Mouse (Mus musculus): ENCODE data around the gene Pitpnc1.
A peak's percentile ranks its signal among the peaks of the same experiment; 100 is the strongest.

Pitpnc1 gene

GRCm38 (mm10) chr11:107276898-107277297 lies 193.6 kb downstream of the Pitpnc1 start:
- DNase-seq (ENCODE audit: low spot score) = no peak

- DNase-seq (ENCODE audit: low spot score) = no peak
Observed at GRCm38 (mm10) chr11:107276337-107276736, 194.2 kb downstream of the Pitpnc1 start.

DNA sequence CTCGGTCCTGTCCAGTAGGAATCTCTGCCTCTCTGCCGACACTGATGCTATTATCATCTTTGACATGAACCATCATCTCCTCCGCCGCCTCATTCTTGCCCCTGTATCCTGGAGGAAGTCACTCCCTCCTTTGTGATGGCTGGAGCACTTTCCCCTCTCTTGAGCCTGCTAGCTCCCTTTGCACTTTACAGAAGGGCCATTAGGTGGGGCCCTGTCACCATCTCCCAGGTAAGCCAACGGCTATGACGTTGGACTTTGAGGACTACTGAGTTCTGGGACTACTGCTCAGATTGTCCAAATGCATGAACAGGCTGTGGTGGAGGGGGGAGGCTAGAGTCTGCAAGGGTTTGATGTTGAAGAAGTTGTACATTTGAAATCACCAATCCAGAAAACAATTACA lies 194.6 kb downstream of the Pitpnc1 start:
- peak; percentile 12 for DNase-seq (ENCODE audit: low spot score)

DNA sequence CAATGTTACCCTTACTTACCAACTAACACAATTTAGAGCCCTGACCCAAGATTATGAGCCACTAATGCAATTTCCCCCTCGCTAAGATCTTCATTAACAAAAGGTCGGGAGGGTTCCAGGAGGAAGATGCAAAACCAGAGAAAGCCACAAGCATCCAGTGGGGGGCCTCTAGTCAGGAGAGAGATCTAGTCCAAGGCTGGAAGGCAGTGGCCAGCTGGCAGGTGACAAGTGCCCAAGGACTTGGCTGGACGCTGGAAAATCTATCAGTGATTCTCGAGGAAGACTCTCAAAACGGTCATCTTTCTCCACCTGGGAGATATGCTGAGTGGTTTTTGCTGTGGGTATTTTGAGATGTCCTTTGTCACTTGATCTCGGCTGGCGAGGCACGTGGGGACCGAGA lies 196.3 kb downstream of the Pitpnc1 start:
- no peak for DNase-seq (ENCODE audit: low spot score)

GRCm38 (mm10) chr11:107272351-107272975 lies 198.0 kb downstream of the Pitpnc1 start:
- no peak for DNase-seq (ENCODE audit: low spot score)

DNA sequence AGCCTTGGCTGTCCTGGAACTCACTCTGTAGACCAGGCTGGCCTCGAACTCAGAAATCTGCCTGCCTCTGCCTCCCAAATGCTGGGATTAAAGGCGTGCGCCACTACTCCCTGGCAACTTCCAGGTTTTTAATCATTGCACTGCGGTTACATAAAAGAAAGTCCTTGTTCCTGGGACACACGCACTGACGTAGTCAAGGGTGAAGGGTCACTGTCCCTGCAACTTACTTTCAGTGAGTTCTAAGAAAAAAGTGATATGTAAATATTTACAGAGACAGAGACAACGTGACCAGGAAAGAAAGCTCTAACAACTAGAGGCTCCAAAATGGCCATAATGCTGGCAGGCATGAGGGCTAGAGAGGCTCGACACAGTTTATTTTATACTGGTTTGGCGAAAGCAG lies 199.9 kb downstream of the Pitpnc1 start:
- no peak for DNase-seq (ENCODE audit: low spot score)

DNA sequence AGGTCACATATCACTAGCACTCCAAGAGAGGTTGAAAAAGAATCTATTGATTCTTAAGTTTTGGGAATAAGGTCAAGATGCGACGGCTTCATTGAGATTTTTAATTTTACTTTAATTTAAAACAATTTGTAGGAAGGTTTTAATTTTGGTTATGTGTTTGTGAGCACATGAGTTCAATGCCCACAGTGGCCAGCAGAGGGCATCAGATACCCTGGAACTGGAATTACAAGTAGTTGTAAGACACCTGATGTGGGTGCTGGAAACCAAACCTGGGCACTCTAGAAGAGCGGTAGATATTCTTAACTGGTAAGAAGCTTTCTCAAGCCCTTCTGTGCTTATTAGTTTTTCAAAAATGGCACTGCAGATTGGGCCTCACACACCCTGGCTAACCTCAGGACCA lies 203.0 kb downstream of the Pitpnc1 start:
- DNase-seq (ENCODE audit: low spot score) = peak; percentile 13

DNA sequence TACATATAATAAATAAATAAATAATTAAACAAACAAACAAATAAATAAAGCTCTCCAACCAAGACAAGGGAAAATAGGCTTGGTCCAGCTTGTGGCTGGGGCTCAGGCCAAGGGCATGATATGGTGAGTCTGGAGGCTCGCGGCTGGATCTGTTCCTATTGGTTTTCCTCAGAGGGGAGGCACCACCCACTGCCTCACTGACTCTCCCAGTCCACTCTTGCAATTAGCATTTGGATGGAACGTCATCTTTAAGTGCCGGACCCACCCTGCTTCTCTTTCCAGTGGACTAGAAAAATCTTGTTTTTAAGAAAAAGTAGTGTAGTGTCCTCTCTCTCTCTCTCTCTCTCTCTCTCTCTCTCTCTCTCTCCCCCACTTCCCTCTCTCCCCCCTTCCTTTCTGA lies 204.6 kb downstream of the Pitpnc1 start:
- no peak for DNase-seq (ENCODE audit: low spot score)

GRCm38 (mm10) chr11:107264889-107265615 lies 205.4 kb downstream of the Pitpnc1 start:
- no peak for DNase-seq (ENCODE audit: low spot score)

- DNase-seq (ENCODE audit: low spot score) = no peak
Observed at GRCm38 (mm10) chr11:107263838-107264237, 206.7 kb downstream of the Pitpnc1 start.

DNA sequence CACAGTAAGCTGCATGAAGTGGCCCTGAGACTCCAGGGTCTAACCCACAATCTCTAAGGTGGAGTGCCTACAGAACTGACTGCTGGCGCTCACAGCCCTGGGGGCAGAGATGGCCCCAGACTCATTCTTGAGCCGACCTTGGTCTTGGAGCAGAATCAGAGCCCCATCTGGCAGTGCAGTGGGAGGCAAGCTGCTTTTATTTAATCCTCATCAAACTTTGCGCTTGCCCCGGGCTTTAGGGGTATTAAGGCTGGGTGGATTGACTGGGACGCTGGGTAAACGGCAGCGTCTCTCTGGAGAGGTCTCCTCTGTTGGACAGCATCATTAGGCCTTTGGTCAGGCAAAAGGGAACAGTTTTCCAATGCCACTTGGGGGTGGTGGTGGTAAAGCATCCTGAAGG lies 211.1 kb downstream of the Pitpnc1 start:
- no peak for DNase-seq (ENCODE audit: low spot score)

- peak; percentile 37 for DNase-seq (ENCODE audit: low spot score)
Observed at GRCm38 (mm10) chr11:107255185-107255584, 215.3 kb downstream of the Pitpnc1 start.

DNA sequence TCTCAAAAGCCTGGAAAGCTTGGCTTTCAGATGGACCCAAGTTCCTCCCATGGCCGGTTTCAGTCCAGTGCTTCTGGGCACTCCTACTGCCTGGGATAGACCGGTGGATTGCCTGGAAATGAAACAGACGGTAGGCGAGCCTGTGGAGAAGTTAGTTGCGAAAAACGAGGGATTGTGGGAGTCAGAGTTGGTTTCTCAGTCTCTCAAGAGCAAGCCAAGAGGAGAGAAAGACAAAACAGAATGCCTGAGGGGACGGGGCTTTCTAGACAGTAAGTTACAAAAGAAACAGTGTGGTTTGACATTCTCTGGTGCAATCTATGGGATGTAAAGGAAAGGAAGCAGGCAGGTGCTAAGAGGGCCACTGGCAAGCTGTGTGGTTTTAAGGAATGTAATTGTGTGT lies 216.3 kb downstream of the Pitpnc1 start:
- no peak for DNase-seq (ENCODE audit: low spot score)

GRCm38 (mm10) chr11:107252026-107252425 lies 218.5 kb downstream of the Pitpnc1 start:
- no peak for DNase-seq (ENCODE audit: low spot score)

DNA sequence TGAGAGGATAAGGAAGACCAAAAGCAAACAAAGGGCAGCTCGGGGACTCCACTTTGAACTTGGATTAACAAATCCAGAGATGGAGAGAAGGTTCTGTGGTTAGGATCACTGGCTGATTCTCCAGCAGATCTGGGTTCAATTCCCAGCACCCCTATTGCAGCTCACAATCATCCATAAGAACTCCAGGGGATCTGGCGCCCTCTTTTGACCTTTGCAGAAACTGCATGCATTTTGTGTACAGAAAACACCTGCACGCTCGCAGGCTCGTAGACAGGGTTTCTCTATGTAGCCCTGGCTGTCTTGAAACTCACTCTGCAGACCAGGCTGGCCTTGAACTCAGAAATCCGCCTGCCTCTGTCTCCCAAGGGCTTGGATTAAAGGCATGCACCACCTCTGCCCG lies 219.0 kb downstream of the Pitpnc1 start:
- DNase-seq (ENCODE audit: low spot score) = peak; percentile 15

GRCm38 (mm10) chr11:107250882-107251281 lies 219.6 kb downstream of the Pitpnc1 start:
- no peak for DNase-seq (ENCODE audit: low spot score)

GRCm38 (mm10) chr11:107248753-107249152 lies 221.7 kb downstream of the Pitpnc1 start:
- no peak for DNase-seq (ENCODE audit: low spot score)

DNA sequence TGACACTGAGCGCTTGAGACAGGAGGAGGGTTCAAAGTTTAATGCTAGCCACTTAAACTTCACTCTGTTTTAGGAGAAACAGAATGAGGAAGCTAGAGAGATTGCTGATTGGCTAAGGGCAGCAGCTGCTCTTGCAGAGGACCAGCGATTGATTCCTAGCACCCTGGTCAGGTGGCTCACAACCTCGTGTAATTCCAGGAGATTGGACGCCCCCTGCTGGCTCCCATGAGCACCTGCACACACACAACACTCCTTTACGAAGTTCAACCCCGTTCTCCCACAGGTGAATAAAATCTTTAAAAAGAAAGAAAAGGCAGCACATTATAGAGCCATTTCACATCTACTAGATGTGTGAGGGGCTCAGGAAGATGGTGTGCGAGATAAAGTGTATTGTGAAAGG lies 224.8 kb downstream of the Pitpnc1 start:
- DNase-seq (ENCODE audit: low spot score) = no peak

DNA sequence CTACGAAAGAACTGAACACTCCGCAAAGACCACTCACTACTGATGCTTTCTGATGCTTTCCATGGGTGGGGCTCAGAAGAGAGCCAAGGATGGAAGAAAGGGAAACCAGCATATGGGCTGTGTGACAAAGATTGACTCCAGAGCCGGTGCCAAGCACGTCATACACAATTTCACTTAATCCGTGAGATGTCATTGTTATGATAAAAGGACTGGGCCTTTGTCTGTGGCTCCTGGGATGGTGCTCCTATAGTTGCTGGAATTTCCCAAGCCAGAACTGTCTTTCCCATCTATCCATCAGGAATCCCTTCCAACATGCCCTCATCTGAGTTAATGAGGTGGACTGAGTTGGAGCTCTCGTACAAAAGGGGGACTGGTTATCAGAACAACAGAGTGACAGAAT lies 227.4 kb downstream of the Pitpnc1 start:
- no peak for DNase-seq (ENCODE audit: low spot score)

- no peak for DNase-seq (ENCODE audit: low spot score)
Observed at GRCm38 (mm10) chr11:107241678-107242077, 228.8 kb downstream of the Pitpnc1 start.

DNA sequence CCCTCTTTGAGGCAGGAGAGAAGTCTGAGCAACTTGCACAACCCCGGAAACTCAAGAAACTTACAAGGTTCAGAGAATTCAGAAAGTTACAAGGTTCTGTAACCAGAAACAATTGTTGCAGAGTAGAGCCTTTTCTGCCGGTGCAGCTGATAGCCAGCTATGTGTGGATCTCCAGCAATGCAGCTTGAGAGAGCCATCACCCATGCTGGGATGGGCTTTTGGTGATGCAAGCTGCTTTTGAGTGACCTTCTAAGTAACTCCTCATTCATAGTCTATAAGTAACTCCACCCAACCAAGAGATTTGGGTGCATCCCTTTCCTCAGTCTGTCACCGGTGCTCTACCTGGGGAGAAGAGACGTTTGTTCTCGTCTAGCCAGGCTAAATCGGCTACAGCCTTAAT lies 232.0 kb downstream of the Pitpnc1 start:
- DNase-seq (ENCODE audit: low spot score) = no peak

DNA sequence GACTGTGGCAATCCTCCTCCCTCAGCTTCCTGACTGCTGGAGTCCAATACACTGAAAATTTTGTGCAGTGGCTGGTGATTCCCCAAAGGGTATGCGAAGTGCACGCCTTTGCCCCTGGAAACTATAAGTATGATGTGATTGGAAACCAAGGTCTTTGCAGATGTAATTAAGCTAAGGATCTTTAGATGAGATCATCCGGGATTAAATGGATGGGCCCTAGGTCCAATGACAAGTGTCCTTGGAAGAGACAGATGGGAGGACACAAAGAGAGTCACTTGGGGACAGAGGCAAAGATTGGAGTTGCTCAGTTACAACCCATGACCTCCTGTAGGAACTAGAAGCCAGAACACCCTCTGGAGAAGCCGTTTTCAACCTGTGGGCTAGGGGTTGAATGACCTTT lies 233.0 kb downstream of the Pitpnc1 start:
- DNase-seq (ENCODE audit: low spot score) = no peak

DNA sequence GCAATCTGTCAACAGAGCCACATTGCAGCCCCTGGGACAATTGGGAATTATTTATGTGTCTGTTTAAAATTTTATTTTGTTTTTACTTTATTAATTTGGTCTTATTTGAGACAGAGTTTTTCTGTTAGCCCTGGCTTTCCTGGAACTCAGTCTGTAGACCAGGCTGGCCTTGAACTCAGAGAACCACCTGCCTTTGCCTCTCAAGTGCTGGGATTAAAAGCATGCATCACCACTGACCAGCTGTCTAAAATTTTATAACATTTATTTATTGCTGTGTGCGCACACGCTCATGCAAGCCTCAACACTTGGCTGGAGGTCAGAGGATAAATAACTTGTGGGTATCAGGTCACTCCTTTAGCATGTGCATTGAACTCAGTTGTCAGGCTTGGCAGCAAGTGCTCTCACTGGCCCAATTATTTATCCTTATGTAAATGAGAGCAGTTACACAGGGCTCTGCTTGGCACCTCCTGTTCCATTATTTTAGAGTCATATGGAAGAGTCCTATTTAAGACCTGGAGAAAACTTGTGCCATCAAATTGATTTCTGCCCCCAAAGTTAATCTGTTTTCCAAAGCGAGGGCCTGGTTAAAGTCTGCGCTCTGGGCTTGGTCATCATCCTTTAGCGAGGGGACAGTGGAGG lies 237.1 kb downstream of the Pitpnc1 start:
- DNase-seq (ENCODE audit: low spot score) = no peak

All from c-Kit-positive CD71-positive TER-119-positive erythroid progenitor cells, embryonic 14.5 days (primary cell).